Mouse (Mus musculus) heart, embryonic 12.5 days (tissue): ENCODE data around the gene Rps6ka2. TPM values are rescaled to one million over a fixed set of nuclear protein-coding genes. Genes with fewer than 3 reads are reported as not detected.
"Not testable (repeated sequence)": the region's sequence is repeated elsewhere in the genome, so short reads cannot be mapped to it uniquely, and the experiment has no call there.

ENCODE experiments used
- ATAC-seq: fragments of 200-750 bp; cut with Nextera tagmentation; 2 replicates; pipeline ENCODE4 v1.8.0; 2017; ENCODE audit warnings: moderate TSS enrichment, moderate library complexity; ENCODE audit not compliant: insufficient number of reproducible peaks, low FRiP score
- H3K27ac ChIP-seq: fragments of 300-500 bp; sonication (generic); 2 replicates; pipeline ENCODE4 v1.5.1; 2016; ENCODE audit warnings: mild to moderate bottlenecking, moderate library complexity; ENCODE audit not compliant: poor library complexity, severe bottlenecking
- H3K27me3 ChIP-seq: fragments of 300-500 bp; sonication (generic); replicated peaks from 2 replicates; pipeline ENCODE4 v1.6.1; 2016; ENCODE audit warnings: mild to moderate bottlenecking, moderate library complexity
- H3K36me3 ChIP-seq: fragments of 300-500 bp; sonication (generic); 2 replicates; pipeline ENCODE4 v1.6.1; 2016; ENCODE audit warnings: mild to moderate bottlenecking, moderate library complexity
- H3K4me1 ChIP-seq: fragments of 300-500 bp; sonication (generic); replicated peaks from 2 replicates; pipeline ENCODE4 v1.6.1; 2016; ENCODE audit warnings: mild to moderate bottlenecking
- H3K4me2 ChIP-seq: fragments of 300-500 bp; sonication (generic); 2 replicates; pipeline ENCODE4 v1.6.1; 2016; ENCODE audit warnings: mild to moderate bottlenecking, moderate library complexity
- H3K4me3 ChIP-seq: fragments of 300-500 bp; sonication (generic); 2 replicates; pipeline ENCODE4 v1.5.1; 2016; ENCODE audit warnings: mild to moderate bottlenecking
- H3K9ac ChIP-seq: fragments of 300-500 bp; sonication (generic); 2 replicates; pipeline ENCODE4 v1.6.1; 2016; ENCODE audit warnings: mild to moderate bottlenecking, moderate library complexity
- H3K9me3 ChIP-seq: fragments of 300-500 bp; sonication (generic); replicated peaks from 2 replicates; pipeline ENCODE4 v1.6.1; 2016; ENCODE audit warnings: mild to moderate bottlenecking, moderate library complexity
- WGBS: fragments of 180-500 bp; shearing (Covaris S2); methylation state at CpG from one replicate; pipeline ENCODE4 v1.1.7; 2016; 5-methylcytosine and 5-hydroxymethylcytosine counted together
- polyA plus RNA-seq: library from polyadenylated mRNA; unstranded; fragments of >200 nt; fragmentation: Nextera tagmentation; extraction: Ambion mirVana; gene quantifications from 2 replicates; pipeline ENCODE4 v1.2.1, GENCODE M21; 2016

Rps6ka2 gene
- polyA plus RNA-seq, 1 experiment from 2014 or later: 62.5 TPM

- Histone ChIP-seq H3K27me3 (no peaks in the 10 kb centered on the region), H3K9ac (no peak overlapping the region), H3K9me3 (no peaks in the 10 kb centered on the region), H3K4me2 (no peak overlapping the region), H3K4me3 (no peak overlapping the region), H3K27ac (no peak overlapping the region), H3K36me3 (peaks cover 92% of the 10 kb centered on the region), H3K4me1 (peaks cover 38% of the 10 kb centered on the region)
- no peak for ATAC-seq
- whole genome bisulfite sequencing: 70% methylated on average over 11 of the region's 11 CpGs
Measured at GRCm38 (mm10) chr17:7292012-7292684, 122.2 kb downstream of the Rps6ka2 start.

- H3K9me3 ChIP-seq, H3K4me2 ChIP-seq, H3K27ac ChIP-seq, H3K27me3 ChIP-seq, H3K36me3 ChIP-seq, H3K9ac ChIP-seq, H3K4me3 ChIP-seq, H3K4me1 ChIP-seq: not testable (repeated sequence)
- ATAC-seq: peak; percentile 26; the same call in 1 of the 2 replicates
- WGBS: 51% methylated on average over 8 of the region's 8 CpGs
Measured at GRCm38 (mm10) chr17:7306278-7307196, 136.6 kb downstream of the Rps6ka2 start.

DNA sequence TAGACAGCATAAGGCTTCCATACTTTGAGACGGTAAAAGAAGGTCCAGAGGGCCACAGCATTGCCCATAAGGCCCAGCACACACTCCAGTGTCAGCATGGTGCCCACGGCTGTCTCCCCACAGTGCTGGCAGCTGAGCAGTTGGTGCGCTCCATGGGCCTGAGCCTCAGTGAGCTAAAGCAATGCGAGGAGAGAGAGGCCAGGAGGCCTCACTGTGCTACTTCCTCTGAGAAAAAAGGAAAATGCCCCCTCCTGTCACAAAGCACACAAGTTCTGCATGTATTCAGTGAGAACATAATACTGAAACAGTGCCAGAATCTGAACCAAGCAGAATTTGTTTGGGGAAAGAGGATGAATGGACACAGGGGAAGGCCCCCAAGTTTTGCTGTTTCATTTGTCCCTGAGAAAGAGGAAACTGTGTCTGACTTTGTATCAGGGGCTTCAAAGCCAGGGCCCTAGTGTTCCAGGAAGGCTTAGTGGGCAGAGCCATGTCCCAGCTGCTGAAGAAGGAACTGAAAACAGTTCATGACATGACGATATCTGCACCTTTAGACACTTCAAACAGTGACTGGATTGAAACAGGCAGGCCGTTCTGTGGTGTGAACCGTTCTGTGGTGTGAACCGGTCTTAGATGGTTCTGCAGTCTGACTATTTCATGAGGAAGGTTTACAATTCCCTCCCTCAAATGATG lies 145.9 kb downstream of the Rps6ka2 start:
- H3K4me3 ChIP-seq, H3K9me3 ChIP-seq, H3K9ac ChIP-seq, H3K4me2 ChIP-seq, H3K36me3 ChIP-seq, H3K4me1 ChIP-seq, ATAC-seq, H3K27me3 ChIP-seq, H3K27ac ChIP-seq: not testable (repeated sequence)
- WGBS: 60% methylated on average over 7 of the region's 8 CpGs

- H3K4me1 ChIP-seq, H3K27ac ChIP-seq, H3K27me3 ChIP-seq, H3K4me3 ChIP-seq, H3K9me3 ChIP-seq, ATAC-seq, H3K36me3 ChIP-seq, H3K9ac ChIP-seq, H3K4me2 ChIP-seq: not testable (repeated sequence)
- WGBS: 69% methylated on average over 6 of the region's 6 CpGs
Measured at GRCm38 (mm10) chr17:7319789-7320188, 149.9 kb downstream of the Rps6ka2 start.

DNA sequence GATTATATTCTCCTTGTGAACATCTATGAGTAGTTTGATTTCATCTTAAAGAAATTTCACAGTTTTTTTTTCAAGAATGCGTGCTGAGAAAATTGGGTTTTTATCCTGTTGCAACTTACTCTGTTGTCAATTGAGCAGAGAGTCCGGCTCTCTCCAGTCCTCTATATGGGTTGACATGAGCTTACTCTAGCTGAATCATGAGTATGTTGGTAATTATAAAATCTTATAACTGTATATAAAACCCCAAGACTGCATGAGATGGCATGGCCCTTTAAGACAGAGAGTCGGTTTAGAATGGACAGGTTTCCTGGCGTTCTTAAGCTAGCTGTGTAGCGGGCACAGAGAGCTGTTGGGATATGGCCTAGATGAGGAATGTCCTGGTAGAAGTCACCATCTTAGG lies 154.4 kb downstream of the Rps6ka2 start, which contains the start of gene Tcp10a:
Gene Tcp10a, plus strand, starts transcription at position 301 of the 400 bp plus-strand sequence.
- not testable (repeated sequence) for H3K27me3 ChIP-seq, H3K27ac ChIP-seq, H3K4me3 ChIP-seq, H3K4me2 ChIP-seq, H3K9me3 ChIP-seq, H3K36me3 ChIP-seq, H3K4me1 ChIP-seq, ATAC-seq, H3K9ac ChIP-seq
- 91% methylated on average over 5 of the region's 5 CpGs for WGBS

GRCm38 (mm10) chr17:7326415-7326814 lies 156.5 kb downstream of the Rps6ka2 start:
- H3K9me3 ChIP-seq, H3K36me3 ChIP-seq, H3K9ac ChIP-seq, H3K27ac ChIP-seq, H3K4me3 ChIP-seq, H3K4me1 ChIP-seq, H3K4me2 ChIP-seq, H3K27me3 ChIP-seq: not testable (repeated sequence)
- ATAC-seq: peak; percentile 29; the same call in 1 of the 2 replicates
- 3% methylated on average over 6 of the region's 8 CpGs for WGBS

DNA sequence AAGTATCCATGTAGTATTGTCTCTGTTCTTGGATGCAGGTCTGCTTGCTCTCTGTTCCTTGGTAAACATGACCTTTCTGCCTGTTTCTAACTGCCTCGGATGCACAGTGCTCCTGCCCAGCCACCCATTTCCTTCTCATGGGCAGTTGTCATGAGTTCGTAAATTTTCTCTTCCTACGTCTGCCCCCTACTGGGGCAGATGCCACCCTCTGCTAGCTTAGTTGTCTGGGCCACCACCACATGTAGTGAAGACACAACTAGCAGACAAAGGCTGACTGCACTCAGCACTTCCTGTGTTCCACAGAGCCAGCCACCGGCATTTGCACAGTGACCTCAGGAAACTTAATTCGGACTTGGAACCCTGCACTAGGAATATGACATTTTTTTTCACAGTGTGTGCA lies 162.8 kb downstream of the Rps6ka2 start:
- H3K4me1 ChIP-seq, H3K36me3 ChIP-seq, H3K9me3 ChIP-seq, H3K27ac ChIP-seq, H3K27me3 ChIP-seq, H3K9ac ChIP-seq, ATAC-seq, H3K4me2 ChIP-seq, H3K4me3 ChIP-seq: not testable (repeated sequence)
- WGBS: 70% methylated on average over 3 of the region's 5 CpGs

DNA sequence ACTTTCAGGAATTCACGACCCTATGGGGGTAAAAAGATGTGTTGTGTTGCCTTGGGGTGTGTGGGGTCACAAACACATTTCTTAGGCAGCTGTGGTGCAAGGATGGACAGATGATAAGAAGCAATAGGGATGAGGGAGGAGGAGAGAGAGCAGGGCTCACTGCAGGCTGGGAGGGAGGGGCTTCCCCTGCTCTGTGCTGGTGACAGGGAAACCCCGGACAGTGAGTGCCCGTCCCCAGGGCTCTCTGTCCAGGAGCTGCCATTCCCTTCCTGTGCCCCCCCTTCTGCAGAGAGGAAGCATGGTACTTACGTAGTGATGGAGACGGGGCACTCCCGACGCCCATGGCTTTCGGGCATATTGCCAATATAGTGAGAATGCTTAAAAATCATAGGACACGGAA lies 167.5 kb downstream of the Rps6ka2 start:
- not testable (repeated sequence) for H3K9me3 ChIP-seq, H3K4me2 ChIP-seq, H3K27me3 ChIP-seq, H3K36me3 ChIP-seq, H3K4me3 ChIP-seq, H3K27ac ChIP-seq, H3K4me1 ChIP-seq, H3K9ac ChIP-seq
- ATAC-seq: peak; percentile 53; the same call in 1 of the 2 replicates
- WGBS: 60% methylated on average over 8 of the region's 9 CpGs

- H3K27me3 ChIP-seq, H3K4me3 ChIP-seq, H3K4me2 ChIP-seq, H3K36me3 ChIP-seq, ATAC-seq, H3K9me3 ChIP-seq, H3K9ac ChIP-seq, H3K27ac ChIP-seq, H3K4me1 ChIP-seq: not testable (repeated sequence)
- WGBS: 46% methylated on average over 2 of the region's 3 CpGs
Measured at GRCm38 (mm10) chr17:7348765-7349164, 178.8 kb downstream of the Rps6ka2 start.

- 85% methylated on average over 1 of the region's 1 CpGs for WGBS
- H3K4me1 ChIP-seq, H3K9ac ChIP-seq, H3K27me3 ChIP-seq, H3K4me2 ChIP-seq, H3K4me3 ChIP-seq, H3K9me3 ChIP-seq, H3K27ac ChIP-seq, H3K36me3 ChIP-seq, ATAC-seq: not testable (repeated sequence)
Measured at GRCm38 (mm10) chr17:7352596-7352995, 182.7 kb downstream of the Rps6ka2 start, which contains the start of gene Ttll2. Ttll2 (minus strand) TSS chr17:7352696.
